36 mouse cellular contexts compared by ENCODE assay signal in the genomic region with DNA sequence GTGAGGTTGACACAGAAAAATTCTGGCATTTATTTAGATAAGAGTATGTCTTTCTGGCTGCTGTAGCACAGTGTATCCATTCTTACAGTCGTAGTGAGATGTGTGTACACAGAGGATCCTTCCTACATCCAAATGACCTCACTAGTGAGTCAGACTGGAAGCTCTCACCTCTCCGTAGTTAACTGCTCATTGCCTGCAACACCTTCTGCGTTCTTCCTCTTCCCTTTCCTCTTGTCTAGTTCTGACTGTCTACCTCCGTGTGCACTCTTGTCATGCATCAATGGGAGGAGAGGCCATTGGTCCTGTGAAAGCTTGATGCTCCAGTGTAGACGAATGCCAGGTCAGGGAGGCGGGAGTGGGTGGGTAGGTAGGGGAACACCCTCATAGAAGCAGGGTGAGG.
"Had no signal": no experiment of that assay in that cellular context is flagged by ENCODE, and none has a peak within 500 bp of the region (broad histone marks: within the 10 kb centered on the region; RNA-seq: fewer than 3 reads in every experiment).

No protein-coding gene starts in this region.

- H3K9me3 ChIP-seq: heart, embryonic 10.5 days; heart, embryonic 12.5 days; heart, embryonic 13.5 days; heart, embryonic 15.5 days; hindbrain, embryonic 10.5 days; hindbrain, embryonic 12.5 days; hindbrain, embryonic 13.5 days; hindbrain, embryonic 15.5 days; intestine, embryonic 15.5 days; kidney, embryonic 15.5 days had no signal

- DNase-seq: heart, postnatal 10 days; heart, postnatal 14 days; heart, postnatal 36 days; heart, postnatal 4 days; kidney, adult 11 months; kidney, adult 18-20 months; kidney, adult 2 months; kidney, adult 8-10 months; kidney, adult 9 months; kidney, postnatal 10 days; kidney, postnatal 14 days; kidney, postnatal 25 days; kidney, postnatal 36 days; kidney, postnatal 4 days; layer of hippocampus, adult 9-11 months; layer of hippocampus, postnatal 36 days had no signal

- H3K4me1 ChIP-seq: hindbrain, embryonic 15.5 days; intestine, embryonic 15.5 days had no signal

- H3K27me3 ChIP-seq: heart, embryonic 12.5 days; heart, embryonic 13.5 days; heart, embryonic 15.5 days; hindbrain, embryonic 12.5 days; hindbrain, embryonic 13.5 days; hindbrain, embryonic 15.5 days; intestine, embryonic 15.5 days; kidney, embryonic 15.5 days had no signal

- H3K9ac ChIP-seq: heart, embryonic 12.5 days; heart, embryonic 13.5 days; heart, embryonic 15.5 days; hindbrain, embryonic 12.5 days; hindbrain, embryonic 13.5 days; hindbrain, embryonic 14.5 days; hindbrain, embryonic 15.5 days; intestine, embryonic 15.5 days; kidney, embryonic 15.5 days had no signal

- H3K27ac ChIP-seq: heart, embryonic 10.5 days; heart, embryonic 13.5 days; heart, embryonic 15.5 days; hindbrain, embryonic 10.5 days; hindbrain, embryonic 12.5 days; hindbrain, embryonic 13.5 days; hindbrain, embryonic 14.5 days; hindbrain, embryonic 15.5 days; hindbrain, postnatal 0 days; intestine, embryonic 15.5 days; kidney, embryonic 15.5 days; kidney, postnatal 0 days; layer of hippocampus, adult 2 months; left cerebral cortex, adult 2 months had no signal

- H3K4me2 ChIP-seq: heart, embryonic 11.5 days; heart, embryonic 12.5 days; heart, embryonic 13.5 days; heart, embryonic 15.5 days; hindbrain, embryonic 12.5 days; hindbrain, embryonic 13.5 days; hindbrain, embryonic 14.5 days; hindbrain, embryonic 15.5 days; intestine, embryonic 15.5 days; kidney, embryonic 15.5 days had no signal

- H3K4me3 ChIP-seq: heart, embryonic 10.5 days; heart, embryonic 12.5 days; heart, embryonic 13.5 days; heart, embryonic 15.5 days; hindbrain, embryonic 10.5 days; hindbrain, embryonic 12.5 days; hindbrain, embryonic 13.5 days; hindbrain, embryonic 15.5 days; intestine, embryonic 15.5 days; kidney, embryonic 15.5 days; layer of hippocampus, adult 2 months; left cerebral cortex, adult 2 months had no signal

- H3K36me3 ChIP-seq: heart, embryonic 10.5 days; heart, embryonic 12.5 days; heart, embryonic 13.5 days; heart, embryonic 15.5 days; hindbrain, embryonic 10.5 days; hindbrain, embryonic 12.5 days; hindbrain, embryonic 13.5 days; hindbrain, embryonic 15.5 days; intestine, embryonic 15.5 days; kidney, embryonic 15.5 days had no signal

- ATAC-seq: hindbrain, embryonic 16.5 days; hindbrain, postnatal 0 days; inflammation-experienced regulatory T-cells, adult 6 months; intestine, embryonic 15.5 days; intestine, embryonic 16.5 days; intestine, postnatal 0 days had no signal
